Mouse (Mus musculus) midbrain, embryonic 16.5 days (tissue): ENCODE data around the gene Cyp4f39. TPM values are rescaled to one million over a fixed set of nuclear protein-coding genes. Genes with fewer than 3 reads are reported as not detected.

Experiments used
- ATAC-seq: fragments of 200-750 bp; cut with Nextera tagmentation; 2 replicates; pipeline ENCODE4 v1.8.0; 2017; ENCODE audit warnings: moderate TSS enrichment
- H3K27ac ChIP-seq: fragments of 300-500 bp; sonication (generic); 2 replicates; pipeline ENCODE4 v1.5.1; 2014; ENCODE audit warnings: mild to moderate bottlenecking, low read length, mixed read lengths
- H3K27me3 ChIP-seq: fragments of 300-500 bp; sonication (generic); 2 replicates; pipeline ENCODE4 v1.6.1; 2014; ENCODE audit warnings: low read depth, low read length, mixed read lengths; ENCODE audit not compliant: control insufficient read depth, insufficient read depth
- H3K36me3 ChIP-seq: fragments of 300-500 bp; sonication (generic); 2 replicates; pipeline ENCODE4 v1.6.1; 2014; ENCODE audit warnings: mild to moderate bottlenecking, low read length, moderate library complexity, mixed read lengths; ENCODE audit not compliant: control insufficient read depth, insufficient read depth
- H3K4me1 ChIP-seq: fragments of 300-500 bp; sonication (generic); 2 replicates; pipeline ENCODE4 v1.6.1; 2014; ENCODE audit warnings: mild to moderate bottlenecking, low read length, mixed read lengths; ENCODE audit not compliant: control insufficient read depth, insufficient read depth
- H3K4me2 ChIP-seq: fragments of 300-500 bp; sonication (generic); 2 replicates; pipeline ENCODE4 v1.6.1; 2014; ENCODE audit warnings: mild to moderate bottlenecking, low read length, mixed read lengths
- H3K4me3 ChIP-seq: fragments of 300-500 bp; sonication (generic); 2 replicates; pipeline ENCODE4 v1.5.1; 2014; ENCODE audit warnings: low read depth, mild to moderate bottlenecking, low read length, moderate library complexity, mixed read lengths
- H3K9ac ChIP-seq: fragments of 300-500 bp; sonication (generic); 2 replicates; pipeline ENCODE4 v1.6.1; 2014; ENCODE audit warnings: low read depth, low read length, mixed read lengths
- H3K9me3 ChIP-seq: fragments of 300-500 bp; sonication (generic); replicated peaks from 2 replicates; pipeline ENCODE4 v1.6.1; 2014; ENCODE audit warnings: mild to moderate bottlenecking, low read length, mixed read lengths; ENCODE audit not compliant: control insufficient read depth, poor library complexity, severe bottlenecking
- WGBS: fragments of 180-500 bp; shearing (Covaris S2); extraction: QIAGEN DNeasy Blood & Tissue Kit; methylation state at CpG from one replicate; pipeline ENCODE4 v1.1.7; 2014; 5-methylcytosine and 5-hydroxymethylcytosine counted together
- polyA plus RNA-seq: library from polyadenylated mRNA; unstranded; fragments of >200 nt; fragmentation: Nextera tagmentation; extraction: Ambion mirVana; gene quantifications from 2 replicates; pipeline ENCODE4 v1.2.1, GENCODE M21; 2015

Gene Cyp4f39
- polyA plus RNA-seq, 1 experiment from 2014 or later = 1.2 TPM

GRCm38 (mm10) chr17:32426610-32427009 is 25.9 kb upstream of the Cyp4f39 start:
- Histone ChIP-seq H3K9me3 (no peaks in the 10 kb centered on the region), H3K9ac (no peak overlapping the region)
- ATAC-seq = no peak

DNA sequence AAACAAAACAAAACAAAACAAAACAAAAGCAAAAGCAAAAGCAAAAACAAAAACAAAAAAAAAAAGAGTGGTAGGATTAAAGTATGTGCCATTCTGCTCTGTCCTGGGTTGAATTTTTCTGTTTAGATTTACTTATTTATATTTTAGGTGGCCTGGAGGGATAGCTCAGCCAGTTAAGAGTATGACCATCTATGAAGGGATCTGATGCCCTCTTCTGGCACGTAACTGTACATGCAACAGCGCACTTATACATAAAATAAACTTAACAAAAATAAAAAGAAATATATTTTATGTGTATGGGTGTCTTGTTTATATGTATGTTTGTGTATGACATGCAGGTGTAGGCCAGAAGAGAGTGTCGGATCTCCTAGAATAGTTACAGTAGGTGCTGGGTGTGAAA is 20.6 kb upstream of the Cyp4f39 start:
- no peak for ATAC-seq
- Histone ChIP-seq H3K9me3 (no peaks in the 10 kb centered on the region), H3K4me3 (no peak overlapping the region), H3K27me3 (no peaks in the 10 kb centered on the region), H3K27ac (no peak overlapping the region), H3K36me3 (no peaks in the 10 kb centered on the region), H3K4me2 (no peak overlapping the region), H3K9ac (no peak overlapping the region), H3K4me1 (no peaks in the 10 kb centered on the region)
- 58% methylated on average over 3 of the region's 3 CpGs for WGBS

More at GRCm38 (mm10) chr17:32426610-32427009, 25.9 kb upstream of the Cyp4f39 start:
- Histone ChIP-seq H3K27ac (no peak overlapping the region), H3K4me1 (no peaks in the 10 kb centered on the region), H3K4me3 (no peak overlapping the region), H3K27me3 (no peaks in the 10 kb centered on the region), H3K4me2 (no peak overlapping the region), H3K36me3 (no peaks in the 10 kb centered on the region)

DNA sequence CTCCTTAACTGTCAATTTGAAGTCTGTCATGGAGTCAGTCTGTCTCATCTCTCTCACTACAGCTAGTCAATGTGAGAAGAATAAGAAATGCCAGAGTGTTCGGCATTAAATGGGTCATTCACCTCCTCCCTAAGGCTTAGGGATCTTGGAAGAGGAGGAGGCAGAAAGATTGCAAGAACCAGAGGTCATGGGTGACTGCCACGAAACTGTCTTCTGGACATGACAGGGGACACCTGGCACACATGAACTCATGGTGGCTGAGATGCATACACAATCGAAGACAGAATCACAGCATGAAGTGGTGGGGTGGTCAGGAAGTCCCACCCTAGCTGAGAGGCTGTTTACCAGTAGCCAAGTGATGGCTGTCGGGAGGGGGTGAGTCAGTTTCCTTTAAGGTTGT is 18.2 kb upstream of the Cyp4f39 start:
- Histone ChIP-seq H3K9ac (no peak overlapping the region), H3K27me3 (no peaks in the 10 kb centered on the region), H3K36me3 (no peaks in the 10 kb centered on the region), H3K4me3 (no peak overlapping the region), H3K4me1 (no peaks in the 10 kb centered on the region), H3K4me2 (no peak overlapping the region), H3K27ac (no peak overlapping the region), H3K9me3 (no peaks in the 10 kb centered on the region)
- 76% methylated on average over 4 of the region's 4 CpGs for WGBS
- ATAC-seq = no peak

GRCm38 (mm10) chr17:32435151-32435550 is 17.4 kb upstream of the Cyp4f39 start:
- WGBS = 81% methylated on average over 5 of the region's 5 CpGs
- no peaks in the 10 kb centered on the region for H3K9me3 ChIP-seq
- H3K9ac ChIP-seq = no peak overlapping the region

DNA sequence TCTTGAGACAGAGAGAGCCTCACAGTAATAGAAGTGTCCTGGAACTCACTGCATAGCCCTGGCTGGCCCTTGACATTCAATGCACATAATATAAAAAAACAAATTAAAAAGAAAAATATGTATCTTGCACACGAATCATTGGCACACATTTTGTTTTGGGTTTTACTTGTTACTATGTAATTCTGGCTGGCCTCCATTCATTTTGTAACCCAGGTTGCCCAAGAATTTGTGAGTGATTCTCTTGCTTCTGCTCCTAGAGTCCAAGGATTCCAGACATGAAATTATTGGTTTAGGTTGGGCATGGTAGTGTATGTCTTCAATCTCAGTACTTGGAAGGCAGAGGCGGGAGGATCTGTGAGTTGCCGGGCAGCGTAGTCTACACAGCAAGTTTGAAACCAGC is 15.4 kb upstream of the Cyp4f39 start:
- Histone ChIP-seq H3K4me1 (no peaks in the 10 kb centered on the region), H3K9me3 (no peaks in the 10 kb centered on the region), H3K36me3 (no peaks in the 10 kb centered on the region), H3K27ac (no peak overlapping the region), H3K27me3 (no peaks in the 10 kb centered on the region), H3K9ac (no peak overlapping the region), H3K4me2 (no peak overlapping the region), H3K4me3 (no peak overlapping the region)
- 94% methylated on average over 4 of the region's 4 CpGs for WGBS
- no peak for ATAC-seq

More at GRCm38 (mm10) chr17:32435151-32435550, 17.4 kb upstream of the Cyp4f39 start:
- Histone ChIP-seq H3K4me3 (no peak overlapping the region), H3K4me2 (no peak overlapping the region), H3K4me1 (no peaks in the 10 kb centered on the region), H3K27ac (no peak overlapping the region), H3K36me3 (no peaks in the 10 kb centered on the region), H3K27me3 (no peaks in the 10 kb centered on the region)
- ATAC-seq = no peak

DNA sequence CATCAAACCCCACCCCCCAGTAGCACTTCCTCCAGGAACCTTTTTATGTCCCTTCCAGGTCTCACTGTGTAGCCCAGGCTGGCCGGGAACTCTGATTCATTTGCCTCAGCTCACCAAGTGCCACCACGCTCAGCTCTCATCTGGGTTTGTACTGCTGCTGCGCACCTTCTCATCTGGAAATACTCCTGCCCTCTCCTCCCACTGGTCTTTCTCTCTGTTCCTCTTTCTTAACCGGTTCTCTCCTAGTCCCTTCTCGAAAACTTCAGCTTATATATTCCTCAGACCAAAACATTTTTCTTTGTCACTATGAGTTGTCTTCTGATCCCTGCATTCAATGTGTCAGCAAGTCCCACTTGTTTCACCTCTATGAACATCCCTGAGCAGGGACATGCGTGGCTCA is 9.3 kb upstream of the Cyp4f39 start:
- WGBS = 85% methylated on average over 6 of the region's 6 CpGs
- Histone ChIP-seq H3K4me1 (no peaks in the 10 kb centered on the region), H3K36me3 (no peaks in the 10 kb centered on the region), H3K27me3 (no peaks in the 10 kb centered on the region), H3K4me3 (no peak overlapping the region), H3K9me3 (no peaks in the 10 kb centered on the region; the same call in 1 of the 2 replicates), H3K27ac (no peak overlapping the region), H3K4me2 (no peak overlapping the region), H3K9ac (no peak overlapping the region)
- ATAC-seq = no peak

DNA sequence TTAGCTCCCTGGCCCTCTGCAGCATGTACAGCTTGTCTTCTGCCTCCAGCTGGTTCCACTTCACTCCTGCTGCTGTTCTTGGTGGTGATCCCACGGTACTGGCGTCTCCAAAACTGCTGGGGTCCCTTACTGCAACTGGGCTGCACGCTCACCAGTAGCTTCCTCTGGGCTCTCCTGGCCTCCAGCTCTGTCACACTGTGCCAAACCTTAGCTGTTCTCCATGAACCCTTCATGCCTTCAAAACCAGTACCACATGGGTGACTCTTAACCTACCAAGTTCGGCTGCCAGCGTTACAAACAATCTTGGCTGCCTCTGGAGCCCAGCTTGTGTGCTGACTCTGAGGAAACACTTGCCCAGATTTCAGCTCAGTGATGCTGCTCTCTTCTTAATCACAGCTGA is 7.5 kb upstream of the Cyp4f39 start:
- H3K9me3 ChIP-seq = no peaks in the 10 kb centered on the region; the same call in 1 of the 2 replicates
- no peaks in the 10 kb centered on the region for H3K4me1 ChIP-seq
- no peak overlapping the region for H3K4me3 ChIP-seq
- WGBS = 85% methylated on average over 5 of the region's 5 CpGs
- H3K4me2 ChIP-seq = no peak overlapping the region
- H3K36me3 ChIP-seq = no peaks in the 10 kb centered on the region
- ATAC-seq = no peak
- H3K27ac ChIP-seq = no peak overlapping the region
- H3K27me3 ChIP-seq = no peaks in the 10 kb centered on the region
- H3K9ac ChIP-seq = no peak overlapping the region

GRCm38 (mm10) chr17:32447195-32447594 is 5.3 kb upstream of the Cyp4f39 start:
- no peak overlapping the region for H3K4me2 ChIP-seq
- H3K4me1 ChIP-seq = no peaks in the 10 kb centered on the region
- no peaks in the 10 kb centered on the region for H3K27me3 ChIP-seq
- no peaks in the 10 kb centered on the region; the same call in 1 of the 2 replicates for H3K9me3 ChIP-seq
- no peaks in the 10 kb centered on the region for H3K36me3 ChIP-seq
- no peak for ATAC-seq
- H3K4me3 ChIP-seq = no peak overlapping the region
- H3K9ac ChIP-seq = no peak overlapping the region
- no peak overlapping the region for H3K27ac ChIP-seq

DNA sequence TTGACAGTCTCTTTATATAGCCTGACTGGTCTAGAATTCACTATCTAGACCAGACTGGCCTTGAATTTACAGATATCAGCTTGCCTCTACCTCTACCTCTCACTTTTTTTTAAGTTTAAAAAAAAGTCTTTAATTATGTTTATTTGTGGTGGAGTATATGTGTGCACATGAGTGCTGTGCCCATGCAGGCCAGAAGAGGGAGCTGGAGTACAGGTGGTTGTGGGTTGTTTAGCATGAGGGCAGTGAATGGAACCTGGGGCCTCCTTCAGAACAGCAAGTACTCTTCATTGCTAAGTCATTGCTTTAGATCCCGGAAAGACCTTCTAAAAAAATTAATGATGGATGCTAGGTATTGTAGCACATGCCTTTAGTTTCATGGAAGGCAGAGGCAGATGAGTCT is 3.5 kb upstream of the Cyp4f39 start:
- no peak for ATAC-seq
- Histone ChIP-seq H3K9me3 (no peaks in the 10 kb centered on the region; the same call in 1 of the 2 replicates), H3K4me3 (no peak overlapping the region), H3K9ac (no peak overlapping the region), H3K4me1 (0 out of 2 replicates have a peak, but pooled peaks cover 3% of the 10 kb centered on the region), H3K36me3 (no peaks in the 10 kb centered on the region), H3K27me3 (peaks cover under 1% of the 10 kb centered on the region; the same call in 1 of the 2 replicates), H3K27ac (no peak overlapping the region), H3K4me2 (no peak overlapping the region)
- 100% methylated on average over 1 of the region's 1 CpGs for WGBS
